Mouse (Mus musculus): ENCODE results near the gene Shc3. TPM values are rescaled to one million over a fixed set of nuclear protein-coding genes. Genes with fewer than 3 reads are reported as not detected.

Gene Shc3
- polyA plus RNA-seq (2012; rRNA removed): 0.21 and 0.23 TPM in 2 replicates

- peak; percentile 28 for DNase-seq (ENCODE audit: low read depth, low spot score)
- 2% methylated on average over 36 of the region's 36 CpGs for WGBS
Observed at GRCm38 (mm10) chr13:51568911-51569684, at the start of gene Shc3. Gene Shc3, minus strand, starts transcription at chr13:51569419.

- DNase-seq (ENCODE audit: low read depth, low spot score): no peak
- WGBS: 29% methylated on average over 9 of the region's 9 CpGs
Observed at GRCm38 (mm10) chr13:51618602-51619001, 49.4 kb upstream of the Shc3 start.

GRCm38 (mm10) chr13:51617861-51618260 is 48.6 kb upstream of the Shc3 start:
- 23% methylated on average over 6 of the region's 6 CpGs for WGBS
- no peak for DNase-seq (ENCODE audit: low read depth, low spot score)

DNA sequence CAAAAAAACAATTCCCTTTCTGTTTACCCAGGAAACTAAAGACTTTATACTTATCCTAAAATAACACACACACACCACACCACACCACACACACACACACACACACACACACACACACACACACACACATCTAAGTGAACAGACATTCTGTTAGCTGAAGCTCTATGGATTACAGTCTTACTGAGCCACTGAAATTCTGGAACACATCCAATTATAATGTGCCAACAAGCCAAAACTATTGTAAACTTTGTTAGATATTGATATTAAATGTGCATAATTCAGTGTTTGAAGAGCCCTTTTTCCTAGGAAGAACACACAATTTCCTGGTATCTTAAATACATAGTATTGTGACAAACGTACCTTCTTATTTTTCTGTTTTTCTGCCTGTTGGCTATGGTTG is 48.1 kb upstream of the Shc3 start:
- WGBS: 47% methylated on average over 1 of the region's 1 CpGs
- DNase-seq (ENCODE audit: low read depth, low spot score): no peak

- 26% methylated on average over 12 of the region's 12 CpGs for WGBS
- no peak for DNase-seq (ENCODE audit: low read depth, low spot score)
Observed at GRCm38 (mm10) chr13:51616417-51617044, 47.3 kb upstream of the Shc3 start.

GRCm38 (mm10) chr13:51615815-51616214 is 46.6 kb upstream of the Shc3 start:
- 27% methylated on average over 10 of the region's 10 CpGs for WGBS
- no peak for DNase-seq (ENCODE audit: low read depth, low spot score)

DNA sequence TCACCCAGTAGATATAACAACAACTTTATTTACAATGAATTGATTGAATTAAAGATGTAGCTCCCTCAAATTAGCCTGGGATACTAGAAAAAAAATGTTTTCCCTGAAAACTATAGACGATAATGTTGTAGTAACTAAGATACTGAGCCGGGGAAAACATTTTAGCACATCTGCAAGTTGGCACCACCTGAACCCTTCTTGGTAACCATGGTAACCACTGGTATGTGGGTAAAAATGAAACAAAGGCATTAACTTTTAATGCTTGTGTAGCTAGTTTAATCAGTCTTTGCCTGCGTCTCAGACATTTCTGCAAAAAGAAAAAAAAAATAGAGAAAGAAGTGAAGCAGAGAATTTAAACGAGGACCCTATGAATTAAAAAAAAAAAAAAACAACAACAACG is 42.3 kb upstream of the Shc3 start:
- 64% methylated on average over 5 of the region's 5 CpGs for WGBS
- DNase-seq (ENCODE audit: low read depth, low spot score): no peak

- 23% methylated on average over 9 of the region's 9 CpGs for WGBS
- no peak for DNase-seq (ENCODE audit: low read depth, low spot score)
Observed at GRCm38 (mm10) chr13:51611060-51611459, 41.8 kb upstream of the Shc3 start.

DNA sequence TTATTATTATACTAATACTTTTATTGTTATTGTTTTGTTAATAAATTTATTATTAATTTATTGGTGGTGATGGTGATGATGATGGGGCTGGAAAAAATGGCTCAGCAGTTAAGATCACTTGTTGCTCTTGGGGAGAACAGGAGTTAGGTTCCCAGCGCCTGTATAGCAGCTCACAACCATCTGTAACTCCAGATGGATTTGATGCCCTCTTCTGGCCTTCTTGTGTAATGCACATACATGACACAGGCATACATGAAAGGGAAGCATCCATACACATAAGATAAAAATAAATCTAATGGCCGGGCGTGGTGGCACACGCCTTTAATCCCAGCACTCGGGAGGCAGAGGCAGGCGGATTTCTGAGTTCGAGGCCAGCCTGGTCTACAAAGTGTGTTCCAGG is 40.0 kb upstream of the Shc3 start:
- WGBS: 84% methylated on average over 7 of the region's 7 CpGs

DNA sequence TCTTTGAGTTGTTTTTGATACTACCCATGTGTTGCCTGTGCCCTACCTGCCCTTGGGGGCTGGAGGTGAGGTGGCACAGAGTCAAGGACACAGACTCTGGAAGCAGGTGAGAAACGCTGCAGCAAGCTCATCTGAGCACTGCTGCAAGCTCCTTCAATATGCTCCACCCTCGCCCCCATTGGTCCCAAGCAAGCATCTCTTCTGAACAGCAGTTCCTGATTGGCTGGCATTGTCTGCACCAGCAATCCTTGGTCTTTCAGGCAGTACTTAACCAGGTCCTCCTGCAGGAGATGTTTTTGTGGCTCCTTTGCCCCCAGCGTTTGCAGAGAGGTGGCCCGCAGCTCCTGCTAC is 34.6 kb upstream of the Shc3 start:
- 47% methylated on average over 4 of the region's 4 CpGs for whole genome bisulfite sequencing
- DNase-seq (ENCODE audit: low read depth, low spot score): no peak

More for the DNA sequence above, 40.0 kb upstream of the Shc3 start:
- no peak for DNase-seq (ENCODE audit: low read depth, low spot score)

- no peak for DNase-seq (ENCODE audit: low read depth, low spot score)
- 21% methylated on average over 16 of the region's 16 CpGs for WGBS
Observed at GRCm38 (mm10) chr13:51603221-51603893, 34.1 kb upstream of the Shc3 start.

GRCm38 (mm10) chr13:51602764-51603163 is 33.5 kb upstream of the Shc3 start:
- DNase-seq (ENCODE audit: low read depth, low spot score): no peak
- 24% methylated on average over 8 of the region's 8 CpGs for WGBS

DNA sequence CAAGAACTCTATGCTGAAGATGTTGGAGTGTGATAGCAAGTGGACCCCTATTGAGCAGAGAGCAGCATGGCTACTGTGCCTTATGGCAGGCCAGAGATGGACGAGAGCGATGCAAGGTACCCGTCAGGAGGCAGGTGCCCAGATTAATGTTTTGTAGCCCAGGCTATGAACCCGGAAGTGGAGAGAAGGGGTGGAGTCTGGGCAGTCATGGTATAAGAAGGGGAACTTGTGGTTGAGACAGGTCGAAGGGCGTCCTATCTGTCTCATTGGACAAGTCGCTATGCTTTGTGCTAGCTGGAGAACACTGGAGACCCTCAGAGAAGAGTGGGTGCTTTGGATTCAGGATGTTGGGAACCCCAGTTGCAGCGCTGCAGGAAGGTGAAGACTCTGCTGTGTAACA is 30.9 kb upstream of the Shc3 start:
- DNase-seq (ENCODE audit: low read depth, low spot score): no peak
- 77% methylated on average over 8 of the region's 8 CpGs for WGBS

GRCm38 (mm10) chr13:51598063-51598462 is 28.8 kb upstream of the Shc3 start:
- whole genome bisulfite sequencing: 47% methylated on average over 2 of the region's 2 CpGs
- DNase-seq (ENCODE audit: low read depth, low spot score): no peak

GRCm38 (mm10) chr13:51595404-51595803 is 26.2 kb upstream of the Shc3 start:
- 35% methylated on average over 11 of the region's 11 CpGs for WGBS
- no peak for DNase-seq (ENCODE audit: low read depth, low spot score)

DNA sequence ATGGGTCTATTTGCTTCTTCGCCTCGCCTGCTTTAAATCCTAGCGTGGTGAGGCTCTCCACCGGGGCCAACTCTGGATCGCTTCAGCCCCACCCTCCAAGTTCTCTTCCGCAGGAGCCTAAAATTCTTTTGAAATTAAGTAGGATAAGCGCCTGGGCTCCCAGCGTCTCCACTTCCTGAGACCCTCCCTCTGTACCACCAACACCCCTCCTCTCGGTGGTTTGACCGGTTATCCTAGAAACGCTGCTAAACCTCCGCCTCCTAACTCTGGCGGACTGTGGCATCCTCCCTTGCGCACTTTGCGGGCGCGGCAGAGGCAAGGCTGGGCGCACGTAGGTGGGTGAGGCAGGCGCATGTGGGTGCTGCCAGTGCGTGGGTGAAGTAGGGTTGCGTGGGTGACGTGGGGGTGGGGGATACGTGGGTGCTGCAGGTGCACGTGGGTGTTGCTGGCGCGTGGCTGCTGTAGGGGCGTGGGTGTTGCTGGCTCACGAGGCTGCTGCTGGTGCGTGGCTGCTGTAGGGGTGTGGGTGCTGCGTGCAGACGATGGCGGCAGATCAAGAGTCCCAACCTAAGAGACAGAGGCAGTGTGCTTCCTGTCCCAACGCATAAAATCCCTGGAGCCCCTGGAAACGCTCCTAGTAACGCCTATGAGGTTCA is 25.6 kb upstream of the Shc3 start:
- DNase-seq (ENCODE audit: low read depth, low spot score): no peak
- WGBS: 2% methylated on average over 36 of the region's 36 CpGs

- no peak for DNase-seq (ENCODE audit: low read depth, low spot score)
- WGBS: 49% methylated on average over 4 of the region's 4 CpGs
Observed at GRCm38 (mm10) chr13:51588005-51588404, 18.8 kb upstream of the Shc3 start.

GRCm38 (mm10) chr13:51582204-51582603 is 13.0 kb upstream of the Shc3 start:
- 52% methylated on average over 2 of the region's 2 CpGs for WGBS
- DNase-seq (ENCODE audit: low read depth, low spot score): no peak

DNA sequence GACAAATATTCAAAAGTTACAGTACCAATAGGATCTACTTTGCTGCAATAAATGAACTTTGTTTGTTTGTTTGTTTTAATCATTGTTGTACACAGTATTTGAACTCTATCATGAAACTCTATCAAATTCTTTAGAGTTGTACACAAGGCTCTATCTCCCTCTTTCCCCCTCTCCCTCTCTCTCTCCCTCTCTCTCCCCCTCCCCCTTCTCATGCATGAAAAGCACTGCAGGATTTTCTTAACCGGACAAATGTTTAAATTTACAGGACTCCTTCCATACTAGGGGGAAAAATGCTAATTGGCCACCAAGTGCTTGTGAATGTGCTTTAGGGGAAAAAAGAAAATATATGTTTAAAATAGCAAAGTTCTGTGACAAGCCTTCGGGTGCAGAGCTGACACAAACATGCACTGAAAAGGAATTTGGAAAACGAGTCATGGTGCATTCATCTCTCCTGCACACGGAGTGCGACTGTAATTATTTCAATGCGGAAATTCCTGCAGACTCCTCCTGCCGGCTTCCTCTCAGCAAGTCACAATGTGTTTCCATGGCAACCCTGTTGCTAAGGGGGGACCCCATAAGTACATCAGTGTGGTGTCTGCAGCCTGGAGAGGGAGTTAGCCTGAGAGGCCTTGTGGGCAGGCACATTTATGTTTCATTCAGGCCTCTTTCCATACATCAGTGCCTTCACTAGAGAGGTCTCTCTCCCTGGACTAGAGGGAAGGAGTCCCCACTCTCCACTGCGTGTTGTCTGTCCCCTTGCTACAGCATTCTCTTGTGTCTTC is 11.2 kb upstream of the Shc3 start:
- no peak for DNase-seq (ENCODE audit: low read depth, low spot score)
- WGBS: 26% methylated on average over 8 of the region's 8 CpGs

DNA sequence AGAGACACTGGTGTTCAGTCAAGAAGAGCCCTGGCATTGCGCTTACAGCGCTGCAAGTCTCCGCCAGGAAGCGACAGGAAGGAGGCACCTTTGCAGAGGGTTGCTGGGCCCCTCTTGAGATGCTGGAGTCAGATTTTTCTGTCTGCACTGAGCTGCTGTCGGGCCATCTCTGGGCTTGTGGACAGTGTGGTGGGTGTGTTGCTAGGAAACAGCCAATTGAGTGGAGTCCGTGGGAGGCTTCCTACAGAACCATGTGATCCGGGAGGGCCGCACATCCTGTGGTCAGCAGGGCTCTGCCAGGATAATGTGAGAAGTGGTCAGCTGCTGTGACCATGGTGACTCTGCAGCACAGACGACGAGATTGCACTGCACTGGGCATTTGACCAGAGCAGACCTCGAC is 4.6 kb upstream of the Shc3 start:
- no peak for DNase-seq (ENCODE audit: low read depth, low spot score)
- 37% methylated on average over 11 of the region's 11 CpGs for WGBS

Data from large intestine, adult 2 months (tissue).